Comparison of ENCODE assay signal across 15 mouse cellular contexts in the genomic region with DNA sequence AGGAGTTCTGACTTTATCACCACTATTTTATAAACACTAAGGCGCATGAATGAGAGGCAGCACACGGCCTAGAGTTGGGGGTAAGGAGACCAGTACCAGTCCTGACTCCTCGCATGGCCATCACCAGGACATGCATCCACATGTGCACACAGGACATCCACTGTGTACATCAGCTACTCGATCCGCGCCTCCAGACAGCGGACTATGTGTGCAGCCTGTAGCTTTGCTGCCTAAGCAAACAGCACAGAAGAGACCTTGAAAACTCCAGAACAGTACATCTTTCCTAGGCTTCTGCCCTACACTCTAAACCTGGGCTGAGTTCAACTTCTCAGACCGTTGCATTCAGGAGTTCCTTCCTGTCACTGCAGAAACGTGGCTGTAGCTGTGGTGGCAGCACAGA.
"Had no signal": no experiment of that assay in that cellular context is flagged by ENCODE, and none has a peak within 500 bp of the region (broad histone marks: within the 10 kb centered on the region; RNA-seq: fewer than 3 reads in every experiment).

No protein-coding gene starts in this region.

- DNase-seq: kidney, adult 2 months; kidney, postnatal 14 days; left cerebral cortex, postnatal 4 days; lung, adult 18-20 months; lung, postnatal 14 days; retina, postnatal 1 day; right cerebral cortex, postnatal 4 days; spleen, adult 18-20 months; thymus, postnatal 36 days had no signal

- H3K9ac ChIP-seq: kidney, embryonic 15.5 days; limb, embryonic 13.5 days; liver, embryonic 14.5 days; midbrain, embryonic 15.5 days; neural tube, embryonic 13.5 days had no signal

- H3K4me2 ChIP-seq: kidney, embryonic 15.5 days; limb, embryonic 13.5 days; midbrain, embryonic 15.5 days; neural tube, embryonic 13.5 days had no signal

- H3K27me3 ChIP-seq: kidney, embryonic 15.5 days; limb, embryonic 13.5 days; midbrain, embryonic 15.5 days; neural tube, embryonic 13.5 days had no signal

- H3K4me3 ChIP-seq: kidney, embryonic 15.5 days; limb, embryonic 13.5 days; midbrain, embryonic 15.5 days; neural tube, embryonic 13.5 days had no signal

- H3K9me3 ChIP-seq: kidney, embryonic 15.5 days; limb, embryonic 13.5 days; midbrain, embryonic 15.5 days; neural tube, embryonic 13.5 days had no signal

- ATAC-seq: intestine, embryonic 16.5 days; midbrain, embryonic 15.5 days had no signal

- H3K36me3 ChIP-seq: kidney, embryonic 15.5 days; midbrain, embryonic 15.5 days; neural tube, embryonic 13.5 days had no signal

- H3K27ac ChIP-seq: kidney, embryonic 15.5 days; limb, embryonic 13.5 days; liver, embryonic 14.5 days had no signal
